Mouse (Mus musculus): ENCODE data around the gene Cpne1. TPM values are rescaled to one million over a fixed set of nuclear protein-coding genes. Genes with fewer than 3 reads are reported as not detected.

Cpne1 gene
- polyA plus RNA-seq, 1 experiment from 2014 or later, result 56.3 TPM

DNA sequence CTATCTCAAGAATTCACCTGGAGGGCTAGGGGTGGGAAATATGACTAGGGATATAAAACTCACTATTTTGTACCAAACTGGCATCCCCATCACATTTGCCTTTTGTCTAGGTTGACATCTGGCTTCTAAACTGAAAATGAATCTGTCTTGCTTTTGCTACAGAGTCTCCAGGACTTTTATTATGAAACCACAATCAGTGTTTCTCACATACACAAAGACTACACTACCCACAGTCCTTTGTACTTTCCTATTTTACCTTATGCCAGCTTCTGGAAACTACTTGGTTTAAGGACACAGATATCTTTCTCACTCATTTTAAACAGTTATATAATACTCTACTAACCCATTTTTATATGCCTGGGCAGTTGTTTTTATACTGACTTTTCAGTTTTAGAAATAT is 86.3 kb downstream of the Cpne1 start:
- ATAC-seq (ENCODE audit: insufficient number of reproducible peaks, low FRiP score, low TSS enrichment, low read depth), result no peak
- no peak overlapping the region for H3K4me2 ChIP-seq (replicated peaks)
- H3K27me3 ChIP-seq, result no peaks in the 10 kb centered on the region
- no peaks in the 10 kb centered on the region for H3K9me3 ChIP-seq (replicated peaks)
- no peak overlapping the region for H3K9ac ChIP-seq
- H3K36me3 ChIP-seq, result no peaks in the 10 kb centered on the region
- no peak overlapping the region for H3K27ac ChIP-seq (replicated peaks)
- H3K4me1 ChIP-seq, result no peaks in the 10 kb centered on the region
- no peak overlapping the region for H3K4me3 ChIP-seq (replicated peaks)

Other genes starting within 250 kb of the Cpne1 start
- 52.1 and 65.6 TPM in 2 replicates for gene Uqcc1, start 181.7 kb downstream of the Cpne1 start, polyA plus RNA-seq (2015; fragmentation: Nextera tagmentation; extraction: Ambion mirVana)
- 0.27 TPM in 1 of 2 replicates, not detected in the other for gene Gm15557, start 171.2 kb downstream of the Cpne1 start, polyA plus RNA-seq (2015; fragmentation: Nextera tagmentation; extraction: Ambion mirVana)
- gene Gdf5, start 166.6 kb downstream of the Cpne1 start, polyA plus RNA-seq (2015; fragmentation: Nextera tagmentation; extraction: Ambion mirVana), result 1.7 and 2.2 TPM in 2 replicates
- gene Cep250, start 155.5 kb downstream of the Cpne1 start, polyA plus RNA-seq (2015; fragmentation: Nextera tagmentation; extraction: Ambion mirVana), result 22.5 and 23.3 TPM in 2 replicates
- 1.8 and 2.2 TPM in 2 replicates for gene 6430550D23Rik, start 104.0 kb downstream of the Cpne1 start, polyA plus RNA-seq (2015; fragmentation: Nextera tagmentation; extraction: Ambion mirVana)
- gene Ergic3, start 103.9 kb downstream of the Cpne1 start, polyA plus RNA-seq (2015; fragmentation: Nextera tagmentation; extraction: Ambion mirVana), result 250 and 256 TPM in 2 replicates
- gene Fer1l4, start 59.0 kb downstream of the Cpne1 start, polyA plus RNA-seq (2015; fragmentation: Nextera tagmentation; extraction: Ambion mirVana), result 0.05 TPM in 1 of 2 replicates, not detected in the other
- gene Spag4, start 46.8 kb downstream of the Cpne1 start, polyA plus RNA-seq (2015; fragmentation: Nextera tagmentation; extraction: Ambion mirVana), result 2.5 TPM in 2 replicates
- gene Rbm12, start within 50 bp of the Cpne1 start, polyA plus RNA-seq (2015; fragmentation: Nextera tagmentation; extraction: Ambion mirVana), result 23.9 and 24.1 TPM in 2 replicates
- 17.0 and 17.2 TPM in 2 replicates for gene Gm28036, start 15.1 kb upstream of the Cpne1 start, polyA plus RNA-seq (2015; fragmentation: Nextera tagmentation; extraction: Ambion mirVana)
- gene Romo1, start 32.1 kb upstream of the Cpne1 start, polyA plus RNA-seq (2015; fragmentation: Nextera tagmentation; extraction: Ambion mirVana), result 389 and 403 TPM in 2 replicates
- 42.0 and 44.1 TPM in 2 replicates for gene Nfs1, start 32.2 kb upstream of the Cpne1 start, polyA plus RNA-seq (2015; fragmentation: Nextera tagmentation; extraction: Ambion mirVana)
- 643 and 665 TPM in 2 replicates for gene Rbm39, start 68.3 kb upstream of the Cpne1 start, polyA plus RNA-seq (2015; fragmentation: Nextera tagmentation; extraction: Ambion mirVana)
- gene Phf20, start 84.5 kb upstream of the Cpne1 start, polyA plus RNA-seq (2015; fragmentation: Nextera tagmentation; extraction: Ambion mirVana), result 72.1 and 85.8 TPM in 2 replicates
- 4.2 and 5.2 TPM in 2 replicates for gene Cnbd2, start 200.3 kb upstream of the Cpne1 start, polyA plus RNA-seq (2015; fragmentation: Nextera tagmentation; extraction: Ambion mirVana)
- gene Scand1, start 200.7 kb upstream of the Cpne1 start, polyA plus RNA-seq (2015; fragmentation: Nextera tagmentation; extraction: Ambion mirVana), result 80.1 and 84.4 TPM in 2 replicates